Mouse (Mus musculus): ENCODE results near the gene Ccdc47.

Ccdc47 gene

GRCm38 (mm10) chr11:106163546-106163945 is 52.6 kb downstream of the Ccdc47 start:
- TF ChIP-seq CTCF (conservative IDR thresholded peaks at IDR 0.05; ENCODE audit: low read length) (no peak), POU5F1 (IDR thresholded peaks at IDR 0.05; ENCODE audit: borderline replicate concordance, low read length) (no peak), NANOG (IDR thresholded peaks at IDR 0.05; ENCODE audit: borderline replicate concordance, low read length) (no peak)
- no peaks in the 10 kb centered on the region for H3K9me3 ChIP-seq (ENCODE audit: low read length)
- peaks cover 54% of the 10 kb centered on the region for H3K4me1 ChIP-seq (replicated peaks; ENCODE audit: low read depth, low read length)
- peaks cover 30% of the 10 kb centered on the region for H3K27me3 ChIP-seq (ENCODE audit: insufficient read depth, low read length)
- peaks cover 54% of the 10 kb centered on the region for H3K36me3 ChIP-seq (ENCODE audit: insufficient read depth, low read length)
- no peak overlapping the region for H3K4me3 ChIP-seq (replicated peaks; ENCODE audit: low read length)

- TF ChIP-seq NANOG (IDR thresholded peaks at IDR 0.05; ENCODE audit: borderline replicate concordance, low read length) (no peak), POU5F1 (IDR thresholded peaks at IDR 0.05; ENCODE audit: borderline replicate concordance, low read length) (no peak), CTCF (conservative IDR thresholded peaks at IDR 0.05; ENCODE audit: low read length) (no peak)
- Histone ChIP-seq H3K9me3 (ENCODE audit: low read length) (no peaks in the 10 kb centered on the region), H3K27me3 (ENCODE audit: insufficient read depth, low read length) (peaks cover 39% of the 10 kb centered on the region), H3K4me3 (replicated peaks; ENCODE audit: low read length) (no peak overlapping the region), H3K36me3 (ENCODE audit: insufficient read depth, low read length) (peaks cover 52% of the 10 kb centered on the region), H3K4me1 (replicated peaks; ENCODE audit: low read depth, low read length) (peaks cover 50% of the 10 kb centered on the region)
These were observed 53.9 kb downstream of the Ccdc47 start for GRCm38 (mm10) chr11:106162237-106162636.

- TF ChIP-seq NANOG (IDR thresholded peaks at IDR 0.05; ENCODE audit: borderline replicate concordance, low read length) = no peak
- TF ChIP-seq POU5F1 (IDR thresholded peaks at IDR 0.05; ENCODE audit: borderline replicate concordance, low read length) = no peak
- no peak for TF ChIP-seq CTCF (conservative IDR thresholded peaks at IDR 0.05; ENCODE audit: low read length)
- peak within 1 kb of the TSS; percentile 85 for H3K4me3 ChIP-seq (replicated peaks; ENCODE audit: low read length)
- peaks cover 39% of the 10 kb centered on the region for H3K27me3 ChIP-seq (ENCODE audit: insufficient read depth, low read length)
- H3K9me3 ChIP-seq (ENCODE audit: low read length) = no peaks in the 10 kb centered on the region
- peaks cover 54% of the 10 kb centered on the region for H3K36me3 ChIP-seq (ENCODE audit: insufficient read depth, low read length)
- peaks cover 50% of the 10 kb centered on the region for H3K4me1 ChIP-seq (replicated peaks; ENCODE audit: low read depth, low read length)
These were observed 55.1 kb downstream of the Ccdc47 start, which contains the start of the genes Gm10840 and Limd2 for GRCm38 (mm10) chr11:106160841-106161721. Gm10840 (plus strand) TSS chr11:106160850. Limd2 (minus strand) TSS chr11:106160860.

GRCm38 (mm10) chr11:106159921-106160840 is 56.0 kb downstream of the Ccdc47 start:
- Histone ChIP-seq H3K27me3 (ENCODE audit: insufficient read depth, low read length) (peaks cover 39% of the 10 kb centered on the region), H3K4me3 (replicated peaks; ENCODE audit: low read length) (peak overlapping the region; percentile 85), H3K9me3 (ENCODE audit: low read length) (no peaks in the 10 kb centered on the region), H3K36me3 (ENCODE audit: insufficient read depth, low read length) (peaks cover 53% of the 10 kb centered on the region), H3K4me1 (replicated peaks; ENCODE audit: low read depth, low read length) (peaks cover 42% of the 10 kb centered on the region)
- TF ChIP-seq NANOG (IDR thresholded peaks at IDR 0.05; ENCODE audit: borderline replicate concordance, low read length) = no peak
- TF ChIP-seq CTCF (conservative IDR thresholded peaks at IDR 0.05; ENCODE audit: low read length) = no peak
- no peak for TF ChIP-seq POU5F1 (IDR thresholded peaks at IDR 0.05; ENCODE audit: borderline replicate concordance, low read length)

GRCm38 (mm10) chr11:106159216-106159920 is 56.8 kb downstream of the Ccdc47 start:
- Histone ChIP-seq H3K4me1 (replicated peaks; ENCODE audit: low read depth, low read length) (peaks cover 37% of the 10 kb centered on the region), H3K4me3 (replicated peaks; ENCODE audit: low read length) (peak overlapping the region; percentile 85), H3K9me3 (ENCODE audit: low read length) (no peaks in the 10 kb centered on the region), H3K36me3 (ENCODE audit: insufficient read depth, low read length) (peaks cover 53% of the 10 kb centered on the region), H3K27me3 (ENCODE audit: insufficient read depth, low read length) (peaks cover 39% of the 10 kb centered on the region)
- TF ChIP-seq POU5F1 (IDR thresholded peaks at IDR 0.05; ENCODE audit: borderline replicate concordance, low read length) = no peak
- TF ChIP-seq CTCF (conservative IDR thresholded peaks at IDR 0.05; ENCODE audit: low read length) = no peak
- no peak for TF ChIP-seq NANOG (IDR thresholded peaks at IDR 0.05; ENCODE audit: borderline replicate concordance, low read length)

GRCm38 (mm10) chr11:106158930-106159215 is 57.3 kb downstream of the Ccdc47 start:
- H3K27me3 ChIP-seq (ENCODE audit: insufficient read depth, low read length) = peaks cover 39% of the 10 kb centered on the region
- no peaks in the 10 kb centered on the region for H3K9me3 ChIP-seq (ENCODE audit: low read length)
- no peak for TF ChIP-seq NANOG (IDR thresholded peaks at IDR 0.05; ENCODE audit: borderline replicate concordance, low read length)
- TF ChIP-seq POU5F1 (IDR thresholded peaks at IDR 0.05; ENCODE audit: borderline replicate concordance, low read length) = no peak
- peak overlapping the region; percentile 85 for H3K4me3 ChIP-seq (replicated peaks; ENCODE audit: low read length)
- H3K36me3 ChIP-seq (ENCODE audit: insufficient read depth, low read length) = peaks cover 53% of the 10 kb centered on the region
- peaks cover 33% of the 10 kb centered on the region for H3K4me1 ChIP-seq (replicated peaks; ENCODE audit: low read depth, low read length)

GRCm38 (mm10) chr11:106158081-106158929 is 57.8 kb downstream of the Ccdc47 start:
- Histone ChIP-seq H3K4me3 (replicated peaks; ENCODE audit: low read length) (peak overlapping the region; percentile 85), H3K27me3 (ENCODE audit: insufficient read depth, low read length) (peaks cover 39% of the 10 kb centered on the region), H3K4me1 (replicated peaks; ENCODE audit: low read depth, low read length) (peaks cover 33% of the 10 kb centered on the region), H3K36me3 (ENCODE audit: insufficient read depth, low read length) (peaks cover 53% of the 10 kb centered on the region), H3K9me3 (ENCODE audit: low read length) (no peaks in the 10 kb centered on the region)
- TF ChIP-seq CTCF (conservative IDR thresholded peaks at IDR 0.05; ENCODE audit: low read length) = peak; percentile 7; the same call in 1 of the 2 replicates
- no peak for TF ChIP-seq POU5F1 (IDR thresholded peaks at IDR 0.05; ENCODE audit: borderline replicate concordance, low read length)
